Mouse (Mus musculus): Measurements from ENCODE around the gene Taf8. TPM values are rescaled to one million over a fixed set of nuclear protein-coding genes. Genes with fewer than 3 reads are reported as not detected.

The Taf8 gene
- polyA plus RNA-seq, 1 experiment from 2014 or later, result 9.2 TPM

DNA sequence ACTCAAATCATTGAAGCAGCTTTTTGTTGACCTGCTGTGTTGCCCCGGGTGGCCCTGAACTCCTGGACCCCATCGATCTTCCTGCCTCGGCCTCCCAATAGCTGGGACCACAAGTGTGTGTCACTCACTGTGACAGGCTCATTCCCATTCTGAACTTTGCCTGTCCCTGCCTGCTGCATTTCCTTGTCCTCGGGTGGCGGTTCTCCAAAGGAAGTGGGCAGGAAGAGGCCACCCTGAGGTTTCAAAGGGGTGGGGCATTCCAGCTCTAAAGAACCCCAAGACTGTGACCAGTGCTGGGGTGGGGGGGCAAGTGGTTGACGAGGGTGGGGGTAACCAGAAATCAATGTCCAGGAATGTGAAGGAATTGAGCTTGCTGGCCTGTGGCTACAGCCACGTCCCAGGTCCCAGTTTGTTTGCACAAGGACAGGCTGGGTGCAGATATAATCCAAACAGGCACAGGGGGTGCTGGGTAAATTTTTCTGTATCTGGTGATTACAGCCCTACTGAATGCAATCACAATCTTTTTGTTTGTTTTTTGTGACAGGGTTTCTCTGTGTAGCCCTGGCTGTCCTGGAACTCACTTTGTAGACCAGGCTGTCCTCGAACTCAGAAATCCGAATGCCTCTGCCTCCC lies 62.6 kb downstream of the Taf8 start:
- Histone ChIP-seq H3K36me3 (ENCODE audit: control insufficient read depth, insufficient read depth) (no peaks in the 10 kb centered on the region; the same call in 1 of the 2 replicates), H3K4me1 (replicated peaks; ENCODE audit: control insufficient read depth, insufficient read depth, low read length) (peaks cover 8% of the 10 kb centered on the region; the same call in 1 of the 2 replicates), H3K27me3 (replicated peaks; ENCODE audit: control insufficient read depth, insufficient read depth, low read length) (no peaks in the 10 kb centered on the region), H3K4me2 (replicated peaks; ENCODE audit: low read depth) (peak overlapping the region; percentile 71), H3K9me3 (ENCODE audit: control insufficient read depth) (no peaks in the 10 kb centered on the region), H3K9ac (ENCODE audit: low read depth, low read length) (peak overlapping the region; percentile 45; the same call in 1 of the 2 replicates), H3K27ac (ENCODE audit: low read depth, low read length) (peak overlapping the region; percentile 88), H3K4me3 (ENCODE audit: low read depth, low read length) (no peak overlapping the region)
- TF ChIP-seq CTCF (IDR thresholded peaks at IDR 0.05; ENCODE audit: low read depth), result no peak
- ATAC-seq, result peak; percentile 67
- 24% methylated on average over 9 of the region's 9 CpGs for WGBS

- WGBS, result 38% methylated on average over 6 of the region's 6 CpGs
- peak overlapping the region; percentile 65 for H3K4me3 ChIP-seq (ENCODE audit: low read depth, low read length)
Measured at GRCm38 (mm10) chr17:47438611-47439010, 63.5 kb downstream of the Taf8 start.

GRCm38 (mm10) chr17:47436907-47437547 lies 65.1 kb downstream of the Taf8 start, which contains the start of gene 1700001C19Rik:
Gene 1700001C19Rik, minus strand, starts transcription at chr17:47437376.
- no peaks in the 10 kb centered on the region for H3K9me3 ChIP-seq (ENCODE audit: control insufficient read depth)
- 5% methylated on average over 23 of the region's 25 CpGs for WGBS
- H3K27me3 ChIP-seq (replicated peaks; ENCODE audit: control insufficient read depth, insufficient read depth, low read length), result no peaks in the 10 kb centered on the region
- peak within 1 kb of the TSS; percentile 88 for H3K27ac ChIP-seq (ENCODE audit: low read depth, low read length)
- no peak for TF ChIP-seq CTCF (IDR thresholded peaks at IDR 0.05; ENCODE audit: low read depth)
- peak within 1 kb of the TSS; percentile 74 for H3K9ac ChIP-seq (ENCODE audit: low read depth, low read length)
- H3K4me3 ChIP-seq (ENCODE audit: low read depth, low read length), result peak within 1 kb of the TSS; percentile 65
- no peak for ATAC-seq
- peaks cover 4% of the 10 kb centered on the region; the same call in 1 of the 2 replicates for H3K4me1 ChIP-seq (replicated peaks; ENCODE audit: control insufficient read depth, insufficient read depth, low read length)
- H3K36me3 ChIP-seq (ENCODE audit: control insufficient read depth, insufficient read depth), result no peaks in the 10 kb centered on the region
- peak within 1 kb of the TSS; percentile 71 for H3K4me2 ChIP-seq (replicated peaks; ENCODE audit: low read depth)

More at GRCm38 (mm10) chr17:47438611-47439010, 63.5 kb downstream of the Taf8 start:
- Histone ChIP-seq H3K4me1 (replicated peaks; ENCODE audit: control insufficient read depth, insufficient read depth, low read length) (peaks cover 8% of the 10 kb centered on the region; the same call in 1 of the 2 replicates), H3K9ac (ENCODE audit: low read depth, low read length) (peak overlapping the region; percentile 74), H3K36me3 (ENCODE audit: control insufficient read depth, insufficient read depth) (no peaks in the 10 kb centered on the region; the same call in 1 of the 2 replicates), H3K27ac (ENCODE audit: low read depth, low read length) (peak overlapping the region; percentile 88), H3K9me3 (ENCODE audit: control insufficient read depth) (no peaks in the 10 kb centered on the region), H3K4me2 (replicated peaks; ENCODE audit: low read depth) (peak overlapping the region; percentile 71), H3K27me3 (replicated peaks; ENCODE audit: control insufficient read depth, insufficient read depth, low read length) (no peaks in the 10 kb centered on the region)
- no peak for TF ChIP-seq CTCF (IDR thresholded peaks at IDR 0.05; ENCODE audit: low read depth)
- no peak for ATAC-seq

GRCm38 (mm10) chr17:47436156-47436906 lies 65.8 kb downstream of the Taf8 start, which contains the start of gene AI661453:
Gene AI661453, plus strand, starts transcription at chr17:47436615.
- 1% methylated on average over 43 of the region's 45 CpGs for WGBS
- peak; percentile 46 for TF ChIP-seq CTCF (IDR thresholded peaks at IDR 0.05; ENCODE audit: low read depth)
- H3K27ac ChIP-seq (ENCODE audit: low read depth, low read length), result peak within 1 kb of the TSS; percentile 88
- peaks cover 4% of the 10 kb centered on the region; the same call in 1 of the 2 replicates for H3K4me1 ChIP-seq (replicated peaks; ENCODE audit: control insufficient read depth, insufficient read depth, low read length)
- H3K36me3 ChIP-seq (ENCODE audit: control insufficient read depth, insufficient read depth), result no peaks in the 10 kb centered on the region
- peak; percentile 85 for ATAC-seq
- H3K4me3 ChIP-seq (ENCODE audit: low read depth, low read length), result peak within 1 kb of the TSS; percentile 65
- H3K4me2 ChIP-seq (replicated peaks; ENCODE audit: low read depth), result peak within 1 kb of the TSS; percentile 71
- H3K9me3 ChIP-seq (ENCODE audit: control insufficient read depth), result no peaks in the 10 kb centered on the region
- peak within 1 kb of the TSS; percentile 74 for H3K9ac ChIP-seq (ENCODE audit: low read depth, low read length)
- no peaks in the 10 kb centered on the region for H3K27me3 ChIP-seq (replicated peaks; ENCODE audit: control insufficient read depth, insufficient read depth, low read length)

Other genes starting within 250 kb of the Taf8 start
- gene Mrps10, start 133.4 kb downstream of the Taf8 start, polyA plus RNA-seq (2015; fragmentation: Nextera tagmentation; extraction: Ambion mirVana), result 46.8 and 49.6 TPM in 2 replicates
- gene Guca1b, start 116.9 kb downstream of the Taf8 start, polyA plus RNA-seq (2015; fragmentation: Nextera tagmentation; extraction: Ambion mirVana), result 0.13 and 0.17 TPM in 2 replicates
- 2.7 and 3.3 TPM in 2 replicates for gene Guca1a, start 101.7 kb downstream of the Taf8 start, polyA plus RNA-seq (2015; fragmentation: Nextera tagmentation; extraction: Ambion mirVana)
- 6.1 and 7.7 TPM in 2 replicates for gene AI661453, start 65.7 kb downstream of the Taf8 start, polyA plus RNA-seq (2015; fragmentation: Nextera tagmentation; extraction: Ambion mirVana)
- 0.35 and 0.77 TPM in 2 replicates for gene 1700001C19Rik, start 64.9 kb downstream of the Taf8 start, polyA plus RNA-seq (2015; fragmentation: Nextera tagmentation; extraction: Ambion mirVana)
- gene Ccnd3, start 2.8 kb upstream of the Taf8 start, polyA plus RNA-seq (2015; fragmentation: Nextera tagmentation; extraction: Ambion mirVana), result 175 and 180 TPM in 2 replicates
- 7.7 and 8.2 TPM in 2 replicates for gene Bysl, start 109.2 kb upstream of the Taf8 start, polyA plus RNA-seq (2015; fragmentation: Nextera tagmentation; extraction: Ambion mirVana)
- 22.8 and 22.9 TPM in 2 replicates for gene Med20, start 109.3 kb upstream of the Taf8 start, polyA plus RNA-seq (2015; fragmentation: Nextera tagmentation; extraction: Ambion mirVana)
- gene Gm20517, start 109.3 kb upstream of the Taf8 start, polyA plus RNA-seq (2015; fragmentation: Nextera tagmentation; extraction: Ambion mirVana), result 0.47 and 1.2 TPM in 2 replicates
- 2.6 and 2.9 TPM in 2 replicates for gene Usp49, start 128.4 kb upstream of the Taf8 start, polyA plus RNA-seq (2015; fragmentation: Nextera tagmentation; extraction: Ambion mirVana)
- 384 and 398 TPM in 2 replicates for gene Tomm6, start 186.1 kb upstream of the Taf8 start, polyA plus RNA-seq (2015; fragmentation: Nextera tagmentation; extraction: Ambion mirVana)
- gene Frs3, start 186.7 kb upstream of the Taf8 start, polyA plus RNA-seq (2015; fragmentation: Nextera tagmentation; extraction: Ambion mirVana), result 2.9 TPM in 2 replicates
- gene Gm21981, start 192.2 kb upstream of the Taf8 start, polyA plus RNA-seq (2015; fragmentation: Nextera tagmentation; extraction: Ambion mirVana), result 0.12 TPM in 1 of 2 replicates, not detected in the other
- 0.33 and 0.64 TPM in 2 replicates for gene Prickle4, start 192.4 kb upstream of the Taf8 start, polyA plus RNA-seq (2015; fragmentation: Nextera tagmentation; extraction: Ambion mirVana)
- gene Pgc, start 224.6 kb upstream of the Taf8 start, polyA plus RNA-seq (2015; fragmentation: Nextera tagmentation; extraction: Ambion mirVana), result 7.4 and 24.6 TPM in 2 replicates
- 30.0 and 34.5 TPM in 2 replicates for gene Tfeb, start 234.7 kb upstream of the Taf8 start, polyA plus RNA-seq (2015; fragmentation: Nextera tagmentation; extraction: Ambion mirVana)